Mouse (Mus musculus) megakaryocyte, embryonic 14.5 days (primary cell): ENCODE results near the gene Bhmt2. TPM values are rescaled to one million over a fixed set of nuclear protein-coding genes. Genes with fewer than 3 reads are reported as not detected.

Experiments used
- H3K27me3 ChIP-seq: replicated peaks from 2 replicates; pipeline ENCODE3; 2012; ENCODE audit warnings: inconsistent platforms
- H3K36me3 ChIP-seq: replicated peaks from 2 replicates; pipeline ENCODE3; 2012; ENCODE audit warnings: low read length, inconsistent platforms, mixed read lengths
- H3K4me1 ChIP-seq: 2 replicates; pipeline ENCODE4 v1.6.1; 2012; ENCODE audit warnings: inconsistent platforms
- H3K4me3 ChIP-seq: replicated peaks from 2 replicates; pipeline ENCODE3; 2012; ENCODE audit warnings: moderate library complexity, mild to moderate bottlenecking, inconsistent platforms
- H3K9me3 ChIP-seq: 2 replicates; pipeline ENCODE4 v1.6.1; 2012; ENCODE audit warnings: inconsistent platforms
- FLI1 ChIP-seq: IDR thresholded peaks from 2 replicates; pipeline ENCODE4 v1.6.1; 2012; ENCODE audit warnings: low read length, inconsistent platforms, mixed read lengths
- GATA1 ChIP-seq: IDR thresholded peaks from 3 replicates; pipeline ENCODE4 v1.6.1; 2012; ENCODE audit warnings: mixed read lengths, low read length, inconsistent platforms, borderline replicate concordance
- polyA plus RNA-seq: library from polyadenylated mRNA; stranded (reverse); fragments of >175 nt; gene quantifications from 2 replicates; pipeline ENCODE4 v1.2.3, GENCODE M21; 2012; ENCODE audit warnings: low replicate concordance; ENCODE audit not compliant: insufficient read depth

The Bhmt2 gene
- polyA plus RNA-seq, 1 experiment, result not detected

GRCm38 (mm10) chr13:93657941-93658340 lies 16.2 kb downstream of the Bhmt2 start:
- peaks cover 8% of the 10 kb centered on the region for H3K9me3 ChIP-seq
- no peaks in the 10 kb centered on the region for H3K27me3 ChIP-seq
- no peak overlapping the region for H3K4me3 ChIP-seq
- no peaks in the 10 kb centered on the region for H3K36me3 ChIP-seq
- TF ChIP-seq GATA1 (no peak), FLI1 (no peak)
- H3K4me1 ChIP-seq, result no peaks in the 10 kb centered on the region

GRCm38 (mm10) chr13:93653382-93653781 lies 20.7 kb downstream of the Bhmt2 start:
- H3K4me3 ChIP-seq, result no peak overlapping the region
- TF ChIP-seq FLI1 (no peak), GATA1 (no peak)
- H3K9me3 ChIP-seq, result peaks cover 11% of the 10 kb centered on the region

GRCm38 (mm10) chr13:93648387-93649130 lies 25.5 kb downstream of the Bhmt2 start:
- Histone ChIP-seq H3K9me3 (0 out of 2 replicates have a peak, but pooled peaks cover 3% of the 10 kb centered on the region), H3K27me3 (no peaks in the 10 kb centered on the region), H3K4me3 (no peak overlapping the region), H3K36me3 (no peaks in the 10 kb centered on the region), H3K4me1 (no peaks in the 10 kb centered on the region)
- no peak for TF ChIP-seq FLI1
- no peak for TF ChIP-seq GATA1

More at GRCm38 (mm10) chr13:93653382-93653781, 20.7 kb downstream of the Bhmt2 start:
- H3K36me3 ChIP-seq, result no peaks in the 10 kb centered on the region
- no peaks in the 10 kb centered on the region for H3K27me3 ChIP-seq
- no peaks in the 10 kb centered on the region for H3K4me1 ChIP-seq

GRCm38 (mm10) chr13:93639636-93640035 lies 34.5 kb downstream of the Bhmt2 start:
- H3K27me3 ChIP-seq, result no peaks in the 10 kb centered on the region
- H3K4me3 ChIP-seq, result no peak overlapping the region
- no peaks in the 10 kb centered on the region for H3K4me1 ChIP-seq
- no peak for TF ChIP-seq FLI1
- TF ChIP-seq GATA1, result no peak
- no peaks in the 10 kb centered on the region for H3K36me3 ChIP-seq
- H3K9me3 ChIP-seq, result no peaks in the 10 kb centered on the region

- H3K27me3 ChIP-seq, result no peaks in the 10 kb centered on the region
- H3K36me3 ChIP-seq, result no peaks in the 10 kb centered on the region
- H3K4me3 ChIP-seq, result no peak within 1 kb of the TSS
- no peaks in the 10 kb centered on the region for H3K4me1 ChIP-seq
- no peaks in the 10 kb centered on the region for H3K9me3 ChIP-seq
- TF ChIP-seq GATA1 (no peak), FLI1 (no peak)
Observed at GRCm38 (mm10) chr13:93637282-93638245, 36.5 kb downstream of the Bhmt2 start, which contains the start of gene Bhmt. Gene Bhmt, minus strand, starts transcription at chr13:93637961.

- Histone ChIP-seq H3K4me3 (no peak overlapping the region), H3K27me3 (no peaks in the 10 kb centered on the region), H3K9me3 (no peaks in the 10 kb centered on the region), H3K36me3 (no peaks in the 10 kb centered on the region), H3K4me1 (no peaks in the 10 kb centered on the region)
- TF ChIP-seq GATA1 (no peak), FLI1 (no peak)
Observed at GRCm38 (mm10) chr13:93636561-93636960, 37.5 kb downstream of the Bhmt2 start.

- Histone ChIP-seq H3K4me3 (no peak overlapping the region), H3K9me3 (no peaks in the 10 kb centered on the region), H3K36me3 (no peaks in the 10 kb centered on the region), H3K4me1 (no peaks in the 10 kb centered on the region), H3K27me3 (no peaks in the 10 kb centered on the region)
- TF ChIP-seq FLI1, result no peak
- TF ChIP-seq GATA1, result no peak
Observed at GRCm38 (mm10) chr13:93632927-93633326, 41.2 kb downstream of the Bhmt2 start.

- H3K27me3 ChIP-seq, result peaks cover 4% of the 10 kb centered on the region
- H3K9me3 ChIP-seq, result no peaks in the 10 kb centered on the region; the same call in 1 of the 2 replicates
- H3K4me3 ChIP-seq, result no peak overlapping the region
- H3K4me1 ChIP-seq, result no peaks in the 10 kb centered on the region
- no peaks in the 10 kb centered on the region for H3K36me3 ChIP-seq
- TF ChIP-seq FLI1 (no peak), GATA1 (no peak)
Observed at GRCm38 (mm10) chr13:93630941-93631705, 43.0 kb downstream of the Bhmt2 start.

- Histone ChIP-seq H3K36me3 (no peaks in the 10 kb centered on the region), H3K9me3 (no peaks in the 10 kb centered on the region; the same call in 1 of the 2 replicates), H3K27me3 (peaks cover 6% of the 10 kb centered on the region), H3K4me1 (no peaks in the 10 kb centered on the region), H3K4me3 (no peak overlapping the region)
- TF ChIP-seq FLI1, result no peak
- no peak for TF ChIP-seq GATA1
Observed at GRCm38 (mm10) chr13:93628861-93629260, 45.2 kb downstream of the Bhmt2 start.

- Histone ChIP-seq H3K4me1 (peaks cover 4% of the 10 kb centered on the region), H3K4me3 (no peak overlapping the region), H3K9me3 (no peaks in the 10 kb centered on the region; the same call in 1 of the 2 replicates), H3K27me3 (peaks cover 7% of the 10 kb centered on the region), H3K36me3 (no peaks in the 10 kb centered on the region)
- no peak for TF ChIP-seq GATA1
- no peak for TF ChIP-seq FLI1
Observed at GRCm38 (mm10) chr13:93614361-93614948, 59.6 kb downstream of the Bhmt2 start.
